Mouse (Mus musculus): ENCODE data around the gene Elof1. TPM values are rescaled to one million over a fixed set of nuclear protein-coding genes. Genes with fewer than 3 reads are reported as not detected.
A peak's percentile ranks its signal among the peaks of the same experiment; 100 is the strongest.

The Elof1 gene
- 88.3 and 119 TPM in 2 replicates for total RNA-seq (2014; fragmentation: Nextera tagmentation)
- total RNA-seq (2017), result 66.7 and 86.0 TPM in 2 replicates
- 90.8 and 98.4 TPM in 2 replicates for polyA plus RNA-seq (2012)

DNA sequence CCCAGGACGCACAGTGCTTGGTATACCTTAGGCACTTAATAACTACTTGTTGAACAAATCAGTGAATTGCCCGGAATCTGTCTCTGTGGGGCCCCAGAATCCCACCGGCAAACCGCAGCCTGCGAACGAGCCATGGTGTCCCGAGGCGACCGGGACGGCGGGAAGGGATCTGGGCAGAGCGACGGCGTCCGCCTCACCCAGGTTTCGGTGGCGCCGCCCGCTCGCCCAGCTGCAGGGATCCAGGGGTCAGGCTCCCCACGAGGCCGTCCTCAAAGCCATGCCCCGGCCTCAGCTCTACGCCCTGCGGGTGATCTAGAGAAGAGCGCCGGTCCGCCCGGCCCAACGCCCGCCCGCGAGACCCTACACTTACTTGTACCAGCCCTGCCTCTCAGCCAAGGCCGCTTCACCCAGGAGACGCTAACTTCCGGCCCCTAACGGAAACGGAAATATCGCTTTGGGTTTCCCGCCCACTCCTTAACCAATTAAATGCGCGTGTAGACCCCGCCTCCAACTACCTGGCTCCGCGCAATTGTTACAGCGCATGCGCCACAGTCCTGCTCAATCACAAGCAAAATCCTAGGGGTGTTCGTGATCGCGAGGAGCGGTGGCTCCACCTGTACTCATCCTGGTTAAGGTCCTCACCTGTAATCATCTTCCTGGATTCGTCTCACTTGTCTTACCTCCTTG, at the start of gene Elof1:
TSS of gene Elof1 (minus strand) at position 433 of the 687 bp plus-strand sequence.
- H3K9me3 ChIP-seq (replicated peaks), result 0 out of 2 replicates have a peak, but pooled peaks cover 2% of the 10 kb centered on the region
- peak within 1 kb of the TSS; percentile 87 for H3K4me3 ChIP-seq (ENCODE audit: low read depth, low read length)
- no peak for TF ChIP-seq TAL1 (conservative IDR thresholded peaks at IDR 0.05; ENCODE audit: low read depth, low read length)
- TF ChIP-seq GATA2 (IDR thresholded peaks at IDR 0.05; ENCODE audit: borderline replicate concordance, low read depth, low read length), result no peak
- TF ChIP-seq CTCF (IDR thresholded peaks at IDR 0.05; ENCODE audit: low read depth, low read length), result no peak
- no peak for TF ChIP-seq GATA1 (IDR thresholded peaks at IDR 0.05; ENCODE audit: borderline replicate concordance, low read length)
- no peak for TF ChIP-seq POLR2AphosphoS5 (IDR thresholded peaks at IDR 0.05; ENCODE audit: insufficient replicate concordance, low read depth, low read length)
- peaks cover 37% of the 10 kb centered on the region for H3K36me3 ChIP-seq (replicated peaks)
- no peaks in the 10 kb centered on the region for H3K27me3 ChIP-seq (ENCODE audit: insufficient read depth, low read length)
- H3K4me1 ChIP-seq (ENCODE audit: insufficient read depth, low read depth, low read length), result peaks cover 68% of the 10 kb centered on the region
- ATAC-seq (ENCODE audit: extremely low read depth, insufficient number of reproducible peaks, low FRiP score, poor library complexity, severe bottlenecking), result peak; percentile 91
- peak; percentile 88 for DNase-seq (ENCODE audit: low spot score)

DNA sequence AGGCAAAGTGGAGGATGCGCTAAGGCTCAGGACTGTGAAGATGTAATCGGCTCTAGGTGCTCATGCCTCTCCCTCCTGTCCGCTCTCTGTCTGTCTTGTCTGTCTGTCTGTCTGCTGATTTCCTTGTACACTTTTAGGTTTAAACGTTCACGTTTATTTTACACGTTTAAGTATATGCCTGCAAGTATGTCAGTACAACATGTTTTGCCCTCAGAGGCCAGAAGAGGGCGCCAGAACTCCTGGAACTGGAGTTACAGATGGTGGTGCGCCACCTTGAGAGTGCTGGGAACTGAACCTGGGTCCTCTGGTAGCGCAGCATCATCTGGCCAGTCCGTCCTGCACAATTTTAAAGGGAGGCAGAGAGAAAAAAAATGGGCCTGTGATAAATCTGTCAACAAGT, 49.7 kb upstream of the Elof1 start:
- Histone ChIP-seq H3K9me3 (replicated peaks) (peaks cover 8% of the 10 kb centered on the region), H3K4me1 (ENCODE audit: insufficient read depth, low read depth, low read length) (peaks cover 25% of the 10 kb centered on the region), H3K36me3 (replicated peaks) (no peaks in the 10 kb centered on the region), H3K27me3 (ENCODE audit: insufficient read depth, low read length) (peaks cover 15% of the 10 kb centered on the region), H3K4me3 (ENCODE audit: low read depth, low read length) (no peak overlapping the region)
- no peak for ATAC-seq (ENCODE audit: extremely low read depth, insufficient number of reproducible peaks, low FRiP score, poor library complexity, severe bottlenecking)
- no peak for TF ChIP-seq POLR2AphosphoS5 (IDR thresholded peaks at IDR 0.05; ENCODE audit: insufficient replicate concordance, low read depth, low read length)
- TF ChIP-seq CTCF (IDR thresholded peaks at IDR 0.05; ENCODE audit: low read depth, low read length), result no peak
- no peak for TF ChIP-seq TAL1 (conservative IDR thresholded peaks at IDR 0.05; ENCODE audit: low read depth, low read length)
- no peak for DNase-seq (ENCODE audit: low spot score)

DNA sequence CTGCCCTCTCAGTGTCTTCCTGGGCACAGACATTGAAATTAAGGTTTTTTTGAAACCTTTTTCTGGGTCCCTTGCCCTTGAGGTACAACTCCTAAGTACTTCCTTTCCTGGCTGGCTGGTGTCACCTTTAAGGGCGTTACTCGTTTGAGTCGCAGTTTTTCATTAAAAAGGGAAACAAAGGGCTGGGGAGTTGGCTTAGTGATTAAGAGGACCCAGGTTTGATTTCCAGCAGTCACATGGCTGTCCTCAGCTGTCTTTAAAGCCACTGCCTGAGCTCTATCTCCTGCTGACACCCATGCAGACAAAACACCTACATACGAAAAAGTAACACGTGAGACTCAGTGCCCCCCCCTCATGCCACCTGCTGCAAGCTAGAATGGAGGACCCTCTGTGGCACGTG, 49.0 kb upstream of the Elof1 start:
- H3K4me3 ChIP-seq (ENCODE audit: low read depth, low read length), result no peak overlapping the region
- H3K36me3 ChIP-seq (replicated peaks), result no peaks in the 10 kb centered on the region
- peaks cover 8% of the 10 kb centered on the region for H3K9me3 ChIP-seq (replicated peaks)
- no peak for DNase-seq (ENCODE audit: low spot score)
- peaks cover 15% of the 10 kb centered on the region for H3K27me3 ChIP-seq (ENCODE audit: insufficient read depth, low read length)
- no peak for TF ChIP-seq POLR2AphosphoS5 (IDR thresholded peaks at IDR 0.05; ENCODE audit: insufficient replicate concordance, low read depth, low read length)
- no peak for TF ChIP-seq TAL1 (conservative IDR thresholded peaks at IDR 0.05; ENCODE audit: low read depth, low read length)
- no peak for TF ChIP-seq GATA1 (IDR thresholded peaks at IDR 0.05; ENCODE audit: borderline replicate concordance, low read length)
- no peak for TF ChIP-seq CTCF (IDR thresholded peaks at IDR 0.05; ENCODE audit: low read depth, low read length)
- TF ChIP-seq GATA2 (IDR thresholded peaks at IDR 0.05; ENCODE audit: borderline replicate concordance, low read depth, low read length), result no peak
- ATAC-seq (ENCODE audit: extremely low read depth, insufficient number of reproducible peaks, low FRiP score, poor library complexity, severe bottlenecking), result no peak
- peaks cover 32% of the 10 kb centered on the region for H3K4me1 ChIP-seq (ENCODE audit: insufficient read depth, low read depth, low read length)

DNA sequence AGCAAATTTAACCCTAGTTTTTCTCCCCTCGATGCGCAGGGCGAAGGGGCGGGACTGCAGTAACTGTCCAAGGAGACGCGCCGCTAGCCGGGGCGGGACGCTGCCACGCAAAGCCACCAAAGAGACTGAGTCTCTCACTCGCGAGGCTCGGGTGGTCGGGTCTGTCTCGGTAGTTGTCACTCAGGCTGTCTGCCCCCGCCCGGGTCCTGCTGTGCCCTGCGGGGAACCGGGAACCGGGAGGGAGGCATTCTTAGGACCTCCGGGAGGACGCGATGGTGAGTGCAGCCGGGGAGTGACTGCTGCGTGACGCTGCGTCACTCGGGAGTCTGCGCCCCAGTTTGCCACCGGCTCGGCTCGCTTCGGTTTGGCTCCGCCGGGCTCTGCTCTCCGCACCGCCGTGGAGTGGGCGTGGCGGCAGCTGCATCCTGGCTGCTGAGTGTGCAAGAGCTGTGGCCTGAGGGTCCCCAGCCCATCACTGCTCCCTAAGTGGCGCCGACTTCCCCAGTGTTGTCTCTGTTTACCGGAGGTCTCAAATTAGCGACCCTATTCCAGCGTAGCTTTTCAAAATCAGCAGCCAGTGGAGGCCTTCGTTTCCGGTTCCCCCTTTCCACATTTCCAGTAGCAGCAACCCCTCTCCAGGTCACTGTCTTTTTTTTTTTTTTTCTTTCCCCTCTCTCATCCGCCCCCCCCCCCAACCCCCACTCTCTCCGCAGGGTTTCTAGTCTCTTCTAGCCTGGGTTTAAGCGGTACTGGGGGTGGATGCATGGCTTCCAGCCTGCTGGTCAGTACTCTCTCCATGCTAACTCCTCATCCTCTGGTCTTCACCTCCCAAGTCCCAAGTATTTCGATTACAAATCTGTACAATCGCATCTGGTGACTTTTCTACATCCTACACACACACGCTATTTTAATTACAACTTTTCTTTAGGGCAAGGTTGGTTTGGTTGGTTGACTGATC, 48.0 kb upstream of the Elof1 start:
- peak overlapping the region; percentile 71 for H3K4me3 ChIP-seq (ENCODE audit: low read depth, low read length)
- peaks cover 35% of the 10 kb centered on the region for H3K4me1 ChIP-seq (ENCODE audit: insufficient read depth, low read depth, low read length)
- no peaks in the 10 kb centered on the region for H3K36me3 ChIP-seq (replicated peaks)
- DNase-seq (ENCODE audit: low spot score), result peak; percentile 41
- no peak for ATAC-seq (ENCODE audit: extremely low read depth, insufficient number of reproducible peaks, low FRiP score, poor library complexity, severe bottlenecking)
- no peak for TF ChIP-seq GATA2 (IDR thresholded peaks at IDR 0.05; ENCODE audit: borderline replicate concordance, low read depth, low read length)
- no peak for TF ChIP-seq TAL1 (conservative IDR thresholded peaks at IDR 0.05; ENCODE audit: low read depth, low read length)
- no peak for TF ChIP-seq GATA1 (IDR thresholded peaks at IDR 0.05; ENCODE audit: borderline replicate concordance, low read length)
- no peak for TF ChIP-seq CTCF (IDR thresholded peaks at IDR 0.05; ENCODE audit: low read depth, low read length)
- no peak for TF ChIP-seq POLR2AphosphoS5 (IDR thresholded peaks at IDR 0.05; ENCODE audit: insufficient replicate concordance, low read depth, low read length)
- H3K27me3 ChIP-seq (ENCODE audit: insufficient read depth, low read length), result peaks cover 15% of the 10 kb centered on the region
- H3K9me3 ChIP-seq (replicated peaks), result peaks cover 8% of the 10 kb centered on the region

DNA sequence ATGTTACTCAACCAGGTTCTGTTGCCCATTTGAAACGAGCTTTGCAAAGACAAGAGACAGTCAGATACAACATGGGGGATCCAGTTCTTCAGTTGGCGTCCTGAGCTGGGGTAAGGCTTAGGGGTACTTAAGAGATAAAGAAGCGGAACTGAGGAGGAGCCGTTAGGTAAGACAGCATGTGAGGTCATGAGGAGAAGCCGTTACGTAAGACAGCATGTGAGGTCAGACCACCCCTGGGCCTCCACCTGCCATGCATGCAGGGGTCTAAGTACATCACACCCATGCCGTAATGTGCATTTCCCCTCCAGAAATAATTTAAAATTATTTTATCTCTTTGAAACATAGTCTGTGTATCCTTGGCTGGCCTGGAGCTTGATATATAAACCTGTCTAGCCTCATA, 45.9 kb upstream of the Elof1 start:
- Histone ChIP-seq H3K36me3 (replicated peaks) (peaks cover 11% of the 10 kb centered on the region), H3K9me3 (replicated peaks) (peaks cover 8% of the 10 kb centered on the region), H3K4me3 (ENCODE audit: low read depth, low read length) (no peak overlapping the region), H3K27me3 (ENCODE audit: insufficient read depth, low read length) (peaks cover 12% of the 10 kb centered on the region), H3K4me1 (ENCODE audit: insufficient read depth, low read depth, low read length) (peaks cover 42% of the 10 kb centered on the region)
- DNase-seq (ENCODE audit: low spot score), result no peak
- TF ChIP-seq GATA1 (IDR thresholded peaks at IDR 0.05; ENCODE audit: borderline replicate concordance, low read length) (no peak), TAL1 (conservative IDR thresholded peaks at IDR 0.05; ENCODE audit: low read depth, low read length) (no peak), GATA2 (IDR thresholded peaks at IDR 0.05; ENCODE audit: borderline replicate concordance, low read depth, low read length) (no peak), CTCF (IDR thresholded peaks at IDR 0.05; ENCODE audit: low read depth, low read length) (no peak), POLR2AphosphoS5 (IDR thresholded peaks at IDR 0.05; ENCODE audit: insufficient replicate concordance, low read depth, low read length) (no peak)
- no peak for ATAC-seq (ENCODE audit: extremely low read depth, insufficient number of reproducible peaks, low FRiP score, poor library complexity, severe bottlenecking)

DNA sequence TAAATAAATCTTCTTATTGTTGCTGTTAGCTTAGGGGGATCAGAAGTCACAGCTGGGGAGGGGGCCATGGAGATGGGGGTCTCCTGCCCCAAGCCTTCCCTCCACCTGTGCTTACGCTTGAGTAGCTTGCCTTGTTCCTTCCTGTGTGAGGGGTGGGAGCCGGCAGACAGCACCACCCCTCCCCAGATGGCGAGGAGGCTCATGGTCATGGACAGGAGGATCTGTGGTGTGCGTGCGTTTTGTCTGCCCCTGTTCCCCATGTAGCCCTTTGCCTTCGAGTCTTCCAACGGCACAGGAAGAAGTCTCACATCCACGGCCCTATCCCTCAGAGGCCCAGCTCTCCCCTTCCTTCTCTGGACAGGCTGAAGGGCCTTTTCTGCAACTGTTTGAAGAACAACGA, 45.3 kb upstream of the Elof1 start:
- H3K4me3 ChIP-seq (ENCODE audit: low read depth, low read length), result no peak overlapping the region
- H3K4me1 ChIP-seq (ENCODE audit: insufficient read depth, low read depth, low read length), result peaks cover 48% of the 10 kb centered on the region
- peaks cover 12% of the 10 kb centered on the region for H3K27me3 ChIP-seq (ENCODE audit: insufficient read depth, low read length)
- DNase-seq (ENCODE audit: low spot score), result no peak
- H3K36me3 ChIP-seq (replicated peaks), result peaks cover 16% of the 10 kb centered on the region
- TF ChIP-seq GATA1 (IDR thresholded peaks at IDR 0.05; ENCODE audit: borderline replicate concordance, low read length), result no peak
- TF ChIP-seq POLR2AphosphoS5 (IDR thresholded peaks at IDR 0.05; ENCODE audit: insufficient replicate concordance, low read depth, low read length), result no peak
- TF ChIP-seq TAL1 (conservative IDR thresholded peaks at IDR 0.05; ENCODE audit: low read depth, low read length), result no peak
- TF ChIP-seq CTCF (IDR thresholded peaks at IDR 0.05; ENCODE audit: low read depth, low read length), result no peak
- TF ChIP-seq GATA2 (IDR thresholded peaks at IDR 0.05; ENCODE audit: borderline replicate concordance, low read depth, low read length), result no peak
- peaks cover 8% of the 10 kb centered on the region for H3K9me3 ChIP-seq (replicated peaks)
- ATAC-seq (ENCODE audit: extremely low read depth, insufficient number of reproducible peaks, low FRiP score, poor library complexity, severe bottlenecking), result no peak

All from G1E (cell line).